Mouse (Mus musculus): ENCODE results near the gene Nmnat3. TPM values are rescaled to one million over a fixed set of nuclear protein-coding genes. Genes with fewer than 3 reads are reported as not detected.

Gene Nmnat3
- polyA plus RNA-seq, 1 experiment from 2014 or later = 1.4 TPM

DNA sequence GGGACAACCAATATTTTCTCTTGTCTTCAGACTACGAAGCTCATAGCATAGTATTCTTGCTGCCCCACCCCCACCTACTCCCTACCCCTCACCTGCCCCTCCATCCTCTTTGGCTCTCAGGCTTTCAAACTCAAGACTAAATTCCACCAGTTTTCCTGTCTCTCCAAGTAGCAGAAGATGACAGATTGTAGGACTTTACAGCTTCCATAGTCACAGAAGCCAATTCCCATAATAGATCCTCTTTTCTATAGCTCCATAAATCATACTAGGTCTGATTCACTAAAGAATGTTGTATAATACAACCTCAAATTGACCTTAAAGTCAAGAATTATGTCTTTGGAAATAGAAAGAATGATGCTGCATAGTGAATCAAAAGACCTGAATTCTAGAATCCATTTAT lies 3.4 kb downstream of the Nmnat3 start:
- Histone ChIP-seq H3K9ac (no peak overlapping the region), H3K4me1 (replicated peaks) (no peaks in the 10 kb centered on the region), H3K36me3 (no peaks in the 10 kb centered on the region), H3K4me3 (no peak overlapping the region), H3K27ac (replicated peaks) (no peak overlapping the region), H3K4me2 (no peak overlapping the region), H3K9me3 (no peaks in the 10 kb centered on the region), H3K27me3 (no peaks in the 10 kb centered on the region)
- WGBS = 100% methylated on average over 1 of the region's 1 CpGs
- ATAC-seq (ENCODE audit: low FRiP score, low read depth) = no peak

GRCm38 (mm10) chr9:98296383-98297201 lies 9.4 kb downstream of the Nmnat3 start:
- H3K9ac ChIP-seq = peak overlapping the region; percentile 21
- H3K27me3 ChIP-seq = no peaks in the 10 kb centered on the region
- WGBS = 1% methylated on average over 56 of the region's 56 CpGs
- H3K27ac ChIP-seq (replicated peaks) = peak overlapping the region; percentile 77
- H3K36me3 ChIP-seq = no peaks in the 10 kb centered on the region
- peak overlapping the region; percentile 55 for H3K4me3 ChIP-seq
- H3K9me3 ChIP-seq = no peaks in the 10 kb centered on the region
- peak; percentile 87 for ATAC-seq (ENCODE audit: low FRiP score, low read depth)
- peaks cover 17% of the 10 kb centered on the region for H3K4me1 ChIP-seq (replicated peaks)
- peak overlapping the region; percentile 90 for H3K4me2 ChIP-seq

DNA sequence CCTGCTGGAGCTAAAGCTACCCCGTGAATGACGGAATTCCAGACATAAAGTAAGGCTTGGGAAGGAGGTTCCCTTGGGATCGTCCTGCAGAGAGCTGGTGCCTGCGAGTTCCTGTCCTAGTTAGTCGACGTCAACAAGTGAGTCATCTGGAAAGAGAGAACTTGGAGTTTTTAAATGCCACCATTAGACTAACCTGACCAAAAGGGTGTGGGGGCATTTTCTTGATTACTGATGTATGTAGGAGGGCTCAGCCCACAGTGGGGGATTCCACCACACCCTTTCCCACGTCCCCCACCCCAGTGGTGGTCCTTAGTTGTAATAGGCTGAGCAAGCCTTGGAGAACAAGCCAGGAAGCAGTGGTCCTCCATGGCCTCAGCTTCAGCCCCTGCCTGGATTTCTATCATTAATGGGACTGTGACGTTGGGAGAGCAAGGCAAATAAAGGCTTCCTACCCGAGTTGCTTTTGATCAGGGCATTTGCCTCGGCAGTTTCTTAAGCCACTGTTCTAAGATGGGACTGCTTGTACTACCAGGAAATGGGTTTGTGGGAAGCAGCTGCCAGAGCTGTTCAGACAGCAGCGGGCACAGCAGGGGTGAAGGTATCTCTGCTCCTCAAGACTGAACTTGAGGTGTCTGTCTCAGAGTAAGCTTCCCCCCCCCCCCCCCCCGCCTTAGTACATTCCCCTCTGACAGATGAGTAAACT lies 10.2 kb downstream of the Nmnat3 start:
- peaks cover 17% of the 10 kb centered on the region for H3K4me1 ChIP-seq (replicated peaks)
- no peak overlapping the region for H3K27ac ChIP-seq (replicated peaks)
- no peaks in the 10 kb centered on the region for H3K36me3 ChIP-seq
- 17% methylated on average over 12 of the region's 12 CpGs for WGBS
- peak overlapping the region; percentile 90 for H3K4me2 ChIP-seq
- no peak for ATAC-seq (ENCODE audit: low FRiP score, low read depth)
- peak overlapping the region; percentile 21; the same call in 1 of the 2 replicates for H3K9ac ChIP-seq
- no peaks in the 10 kb centered on the region for H3K9me3 ChIP-seq
- H3K4me3 ChIP-seq = peak overlapping the region; percentile 55
- no peaks in the 10 kb centered on the region for H3K27me3 ChIP-seq

DNA sequence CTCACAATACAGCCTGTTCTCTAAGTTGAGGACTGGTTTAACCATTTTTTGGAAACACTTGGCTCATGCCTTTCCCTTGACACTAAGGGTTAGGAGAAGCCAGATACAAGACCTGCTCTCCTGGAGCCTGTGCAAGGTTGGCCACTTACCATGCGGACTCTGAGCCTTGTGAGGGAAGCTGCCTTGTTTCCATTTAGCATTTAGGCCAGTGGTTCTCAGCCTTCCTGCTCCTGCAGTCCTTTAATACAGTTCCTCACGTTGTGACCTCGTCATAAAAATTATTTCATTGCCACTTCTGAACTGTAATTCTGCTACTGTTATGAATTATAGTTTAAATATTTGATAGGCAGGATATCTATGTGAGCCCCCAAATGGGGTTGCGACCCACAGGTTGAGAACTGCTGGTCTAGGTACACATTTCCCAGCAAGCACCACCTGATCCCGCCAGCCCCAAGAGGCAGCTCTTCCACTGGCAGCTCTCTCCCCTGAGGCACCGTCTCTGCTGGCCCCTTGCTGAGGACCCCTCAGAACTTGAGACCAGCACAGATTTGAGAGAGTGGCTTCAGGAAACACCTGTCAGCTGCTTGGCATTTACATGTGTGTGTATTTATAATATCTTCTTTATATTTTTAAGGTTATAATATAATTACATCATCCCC lies 10.8 kb downstream of the Nmnat3 start:
- Histone ChIP-seq H3K27me3 (no peaks in the 10 kb centered on the region), H3K9ac (no peak overlapping the region), H3K4me1 (replicated peaks) (peaks cover 17% of the 10 kb centered on the region), H3K36me3 (no peaks in the 10 kb centered on the region), H3K4me2 (no peak overlapping the region), H3K9me3 (no peaks in the 10 kb centered on the region), H3K27ac (replicated peaks) (no peak overlapping the region), H3K4me3 (no peak overlapping the region)
- 77% methylated on average over 6 of the region's 6 CpGs for WGBS
- no peak for ATAC-seq (ENCODE audit: low FRiP score, low read depth)

- Histone ChIP-seq H3K9ac (no peak overlapping the region), H3K9me3 (no peaks in the 10 kb centered on the region), H3K4me1 (replicated peaks) (peaks cover 17% of the 10 kb centered on the region), H3K4me2 (no peak overlapping the region), H3K27ac (replicated peaks) (no peak overlapping the region), H3K4me3 (no peak overlapping the region), H3K27me3 (no peaks in the 10 kb centered on the region), H3K36me3 (no peaks in the 10 kb centered on the region)
- WGBS = 69% methylated on average over 3 of the region's 3 CpGs
- ATAC-seq (ENCODE audit: low FRiP score, low read depth) = no peak
These were observed 11.5 kb downstream of the Nmnat3 start for GRCm38 (mm10) chr9:98298761-98299160.

DNA sequence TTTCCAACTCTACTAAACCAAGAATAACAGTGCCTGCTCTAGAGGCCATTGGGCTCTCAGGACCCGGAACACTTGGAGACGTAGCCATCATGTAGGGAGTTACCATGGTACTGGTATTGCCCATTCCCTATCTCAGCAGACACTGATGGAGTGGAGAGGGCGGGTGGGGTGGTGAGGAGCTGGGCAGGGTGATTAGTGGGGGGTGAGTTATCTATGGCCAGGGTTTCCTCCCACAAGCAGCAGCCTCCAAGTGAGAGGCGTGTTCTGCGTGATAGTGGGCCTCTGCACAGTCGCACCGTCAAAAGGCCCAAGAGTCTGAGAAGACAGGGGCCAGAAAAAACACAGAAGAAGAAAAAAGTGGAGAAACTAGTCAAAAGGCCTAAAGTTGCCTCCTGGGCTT lies 12.0 kb downstream of the Nmnat3 start:
- Histone ChIP-seq H3K9me3 (no peaks in the 10 kb centered on the region), H3K4me3 (no peak overlapping the region), H3K4me2 (no peak overlapping the region), H3K27ac (replicated peaks) (no peak overlapping the region), H3K9ac (no peak overlapping the region), H3K27me3 (no peaks in the 10 kb centered on the region), H3K36me3 (no peaks in the 10 kb centered on the region), H3K4me1 (replicated peaks) (peaks cover 17% of the 10 kb centered on the region)
- no peak for ATAC-seq (ENCODE audit: low FRiP score, low read depth)
- WGBS = 88% methylated on average over 7 of the region's 7 CpGs

GRCm38 (mm10) chr9:98300582-98300981 lies 13.3 kb downstream of the Nmnat3 start:
- no peak for ATAC-seq (ENCODE audit: low FRiP score, low read depth)

GRCm38 (mm10) chr9:98307011-98307410 lies 19.8 kb downstream of the Nmnat3 start:
- Histone ChIP-seq H3K27ac (replicated peaks) (no peak overlapping the region), H3K4me1 (replicated peaks) (no peaks in the 10 kb centered on the region), H3K4me3 (no peak overlapping the region), H3K36me3 (no peaks in the 10 kb centered on the region), H3K9me3 (no peaks in the 10 kb centered on the region), H3K9ac (no peak overlapping the region), H3K4me2 (no peak overlapping the region), H3K27me3 (no peaks in the 10 kb centered on the region)
- ATAC-seq (ENCODE audit: low FRiP score, low read depth) = no peak
- 69% methylated on average over 6 of the region's 6 CpGs for WGBS

More at GRCm38 (mm10) chr9:98300582-98300981, 13.3 kb downstream of the Nmnat3 start:
- H3K27ac ChIP-seq (replicated peaks) = no peak overlapping the region
- 78% methylated on average over 7 of the region's 7 CpGs for WGBS
- H3K4me2 ChIP-seq = no peak overlapping the region
- no peak overlapping the region for H3K4me3 ChIP-seq
- no peak overlapping the region for H3K9ac ChIP-seq
- no peaks in the 10 kb centered on the region for H3K27me3 ChIP-seq
- no peaks in the 10 kb centered on the region for H3K9me3 ChIP-seq
- no peaks in the 10 kb centered on the region for H3K36me3 ChIP-seq
- H3K4me1 ChIP-seq (replicated peaks) = peaks cover 17% of the 10 kb centered on the region

- H3K4me3 ChIP-seq = no peak overlapping the region
- H3K27ac ChIP-seq (replicated peaks) = no peak overlapping the region
- no peak for ATAC-seq (ENCODE audit: low FRiP score, low read depth)
- 73% methylated on average over 12 of the region's 12 CpGs for WGBS
- H3K4me2 ChIP-seq = no peak overlapping the region
- H3K9me3 ChIP-seq = no peaks in the 10 kb centered on the region
- H3K9ac ChIP-seq = no peak overlapping the region
- no peaks in the 10 kb centered on the region for H3K27me3 ChIP-seq
- no peaks in the 10 kb centered on the region for H3K4me1 ChIP-seq (replicated peaks)
- H3K36me3 ChIP-seq = no peaks in the 10 kb centered on the region
These were observed 24.2 kb downstream of the Nmnat3 start for GRCm38 (mm10) chr9:98311316-98311965.

- H3K4me3 ChIP-seq = no peak overlapping the region
- H3K27me3 ChIP-seq = no peaks in the 10 kb centered on the region
- H3K9ac ChIP-seq = no peak overlapping the region
- no peak overlapping the region for H3K27ac ChIP-seq (replicated peaks)
- no peak overlapping the region for H3K4me2 ChIP-seq
- 86% methylated on average over 6 of the region's 6 CpGs for WGBS
- H3K36me3 ChIP-seq = no peaks in the 10 kb centered on the region
- no peak for ATAC-seq (ENCODE audit: low FRiP score, low read depth)
- no peaks in the 10 kb centered on the region for H3K4me1 ChIP-seq (replicated peaks)
- H3K9me3 ChIP-seq = no peaks in the 10 kb centered on the region
These were observed 25.6 kb downstream of the Nmnat3 start for GRCm38 (mm10) chr9:98312622-98313374.

GRCm38 (mm10) chr9:98313587-98313986 lies 26.4 kb downstream of the Nmnat3 start:
- 86% methylated on average over 6 of the region's 6 CpGs for WGBS
- ATAC-seq (ENCODE audit: low FRiP score, low read depth) = no peak

More at GRCm38 (mm10) chr9:98313587-98313986, 26.4 kb downstream of the Nmnat3 start:
- Histone ChIP-seq H3K36me3 (no peaks in the 10 kb centered on the region), H3K27me3 (no peaks in the 10 kb centered on the region), H3K4me1 (replicated peaks) (0 out of 2 replicates have a peak, but pooled peaks cover 3% of the 10 kb centered on the region), H3K4me3 (no peak overlapping the region), H3K9me3 (no peaks in the 10 kb centered on the region), H3K9ac (no peak overlapping the region), H3K27ac (replicated peaks) (no peak overlapping the region), H3K4me2 (no peak overlapping the region)
